Mouse (Mus musculus): Measurements from ENCODE around the gene Cfap65. TPM values are rescaled to one million over a fixed set of nuclear protein-coding genes. Genes with fewer than 3 reads are reported as not detected.
A peak's percentile ranks its signal among the peaks of the same experiment; 100 is the strongest.

Cfap65 gene
- not detected for total RNA-seq (2021)

GRCm38 (mm10) chr1:74935402-74935801 lies at the start of gene Cfap65:
Cfap65 (minus strand) TSS chr1:74935599.
- DNase-seq = peak; percentile 27

- DNase-seq = no peak
These were observed 41.6 kb upstream of the Cfap65 start for GRCm38 (mm10) chr1:74977001-74977400.

DNA sequence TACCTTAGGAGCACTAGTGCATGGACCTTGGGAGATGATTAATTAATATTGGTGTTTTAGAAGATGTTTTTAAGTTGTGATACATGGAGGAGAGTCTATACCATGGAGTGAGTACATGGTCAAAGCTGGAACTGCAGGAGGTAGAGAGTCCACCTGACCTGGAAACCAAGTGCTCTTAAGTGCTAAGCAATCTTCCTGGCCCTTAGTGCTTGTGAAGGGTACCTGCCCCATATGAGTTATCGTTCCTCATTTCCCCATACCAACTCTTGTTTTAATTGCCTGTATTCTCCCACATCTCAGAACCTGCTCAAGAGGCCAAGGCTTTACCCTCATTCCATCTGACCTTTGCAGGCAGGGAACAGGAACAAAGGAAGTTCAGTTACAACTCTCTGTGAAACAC lies 40.5 kb upstream of the Cfap65 start:
- DNase-seq = no peak

- no peak for DNase-seq
These were observed 38.2 kb upstream of the Cfap65 start for GRCm38 (mm10) chr1:74973590-74973989.

GRCm38 (mm10) chr1:74971353-74972050 lies 36.1 kb upstream of the Cfap65 start:
- DNase-seq = no peak

DNA sequence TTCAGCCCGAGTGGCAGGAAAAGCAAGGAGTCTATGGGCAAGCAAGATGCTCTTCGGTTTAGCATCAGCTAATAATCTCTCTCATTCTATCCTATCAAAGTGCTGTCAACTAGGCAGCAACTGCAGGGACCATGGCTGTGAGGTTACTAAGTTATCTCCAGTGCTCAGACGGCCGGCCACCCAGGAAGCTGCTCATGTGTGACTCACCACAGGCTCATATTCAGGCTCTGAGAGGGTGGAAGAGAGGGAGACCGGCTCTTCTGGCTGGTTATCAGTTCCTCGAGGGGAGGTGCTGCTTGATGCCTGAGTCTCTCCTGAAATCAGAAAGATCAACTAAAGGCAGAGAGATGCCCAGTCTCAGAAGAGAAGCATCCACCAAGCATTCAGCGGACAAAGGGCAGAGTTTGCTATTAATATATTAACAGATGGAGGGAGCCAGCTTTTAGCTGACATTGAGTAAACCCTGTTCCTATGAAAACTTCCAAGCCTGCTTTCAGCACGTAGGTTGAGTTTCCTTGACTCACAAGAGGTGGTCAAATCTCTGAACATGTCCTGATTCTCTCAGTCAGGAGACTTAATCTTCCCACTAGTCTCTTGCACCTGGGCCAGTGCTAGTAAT lies 32.7 kb upstream of the Cfap65 start:
- no peak for DNase-seq

DNA sequence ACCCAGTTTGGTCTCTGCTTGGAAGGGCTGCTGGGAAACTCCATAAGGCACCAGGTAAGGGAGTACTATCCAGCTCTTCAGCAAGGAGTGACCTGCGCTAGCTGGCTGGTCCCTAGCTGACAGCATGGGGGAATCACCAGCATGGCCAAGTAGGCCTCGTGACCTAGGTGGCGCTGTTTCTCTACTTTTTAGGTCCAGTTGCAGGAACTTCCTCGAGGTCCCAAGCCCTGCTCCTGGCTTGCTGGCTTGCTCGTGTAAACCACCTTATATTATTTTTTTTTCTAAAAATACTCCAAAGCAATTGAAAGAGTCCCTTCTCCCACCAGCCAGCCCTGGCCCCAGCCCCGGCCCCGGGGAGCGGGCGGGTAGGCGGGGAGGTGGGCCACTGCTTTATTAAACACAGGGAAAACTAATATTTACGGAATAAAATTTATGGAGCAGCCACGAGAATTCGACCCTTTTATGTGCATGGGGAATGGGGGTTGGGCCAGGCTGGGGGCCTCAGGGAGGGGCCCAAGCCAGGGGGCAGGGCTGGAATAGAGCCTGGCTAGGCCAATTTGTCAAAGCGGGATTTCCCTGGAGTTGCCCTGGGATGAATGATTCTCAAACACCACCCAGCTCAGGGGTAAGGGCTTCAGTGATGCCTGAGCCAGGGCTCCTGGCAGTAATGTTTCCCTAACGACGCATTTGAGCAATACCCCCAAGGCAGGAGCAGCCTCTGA lies 29.3 kb upstream of the Cfap65 start:
- DNase-seq = peak; percentile 88

GRCm38 (mm10) chr1:74962853-74963227 lies 27.4 kb upstream of the Cfap65 start:
- no peak for DNase-seq

- no peak for DNase-seq
These were observed 26.9 kb upstream of the Cfap65 start for GRCm38 (mm10) chr1:74962126-74962852.

DNA sequence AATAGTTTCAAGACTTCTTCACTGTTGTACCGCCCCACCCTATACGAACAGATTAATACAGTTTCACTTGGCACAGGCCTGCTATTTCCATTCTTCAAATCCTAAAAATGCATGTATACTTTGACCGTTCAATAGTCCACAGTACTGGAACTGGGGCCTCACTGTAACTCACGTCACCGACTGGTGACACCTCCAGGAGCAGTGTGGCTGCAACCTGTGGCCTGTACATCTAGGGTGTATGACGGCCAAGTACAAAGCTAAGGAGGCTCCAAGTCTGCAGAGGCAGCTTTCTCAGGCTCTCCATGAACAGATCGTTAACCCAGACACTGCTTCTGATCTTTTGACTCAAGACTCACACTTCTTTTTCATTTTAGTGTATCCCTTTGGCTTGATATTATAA lies 26.3 kb upstream of the Cfap65 start:
- no peak for DNase-seq

GRCm38 (mm10) chr1:74960059-74960458 lies 24.7 kb upstream of the Cfap65 start:
- DNase-seq = no peak

DNA sequence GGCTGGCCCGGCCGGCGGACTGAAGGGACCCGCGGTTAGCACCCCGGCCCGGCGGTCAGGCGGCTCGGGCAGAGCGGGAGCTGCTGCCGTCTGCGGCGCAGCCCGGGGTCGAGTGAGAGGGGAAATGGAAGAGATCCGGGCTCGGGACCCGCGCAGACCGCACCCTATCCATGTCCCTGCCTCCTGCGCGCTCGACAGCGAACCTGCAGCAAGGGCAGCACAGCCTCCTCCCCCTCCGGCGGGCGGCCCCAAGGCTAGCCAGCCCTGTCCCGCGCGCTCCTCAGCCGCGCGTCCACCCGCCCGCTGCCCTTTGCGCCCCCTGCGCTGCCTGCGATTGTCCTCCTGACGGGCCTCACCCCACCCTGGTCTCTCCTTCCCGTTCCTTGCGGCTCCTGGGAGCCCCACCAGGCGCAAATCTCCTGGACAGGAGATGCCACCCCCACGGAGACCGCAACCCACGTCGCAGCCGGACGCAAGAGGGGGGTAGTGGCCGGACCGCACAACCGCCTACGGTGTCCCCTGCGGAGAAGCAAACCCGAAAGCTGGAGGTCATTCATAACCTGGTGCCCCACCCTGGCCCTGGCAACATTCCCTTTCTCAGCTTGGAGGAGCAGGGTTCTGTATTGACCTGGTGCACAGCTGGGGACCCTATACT lies 16.3 kb upstream of the Cfap65 start, which contains the start of gene Ihh:
Ihh (minus strand) TSS at position 117 of the 655 bp plus-strand sequence.
- no peak for DNase-seq

DNA sequence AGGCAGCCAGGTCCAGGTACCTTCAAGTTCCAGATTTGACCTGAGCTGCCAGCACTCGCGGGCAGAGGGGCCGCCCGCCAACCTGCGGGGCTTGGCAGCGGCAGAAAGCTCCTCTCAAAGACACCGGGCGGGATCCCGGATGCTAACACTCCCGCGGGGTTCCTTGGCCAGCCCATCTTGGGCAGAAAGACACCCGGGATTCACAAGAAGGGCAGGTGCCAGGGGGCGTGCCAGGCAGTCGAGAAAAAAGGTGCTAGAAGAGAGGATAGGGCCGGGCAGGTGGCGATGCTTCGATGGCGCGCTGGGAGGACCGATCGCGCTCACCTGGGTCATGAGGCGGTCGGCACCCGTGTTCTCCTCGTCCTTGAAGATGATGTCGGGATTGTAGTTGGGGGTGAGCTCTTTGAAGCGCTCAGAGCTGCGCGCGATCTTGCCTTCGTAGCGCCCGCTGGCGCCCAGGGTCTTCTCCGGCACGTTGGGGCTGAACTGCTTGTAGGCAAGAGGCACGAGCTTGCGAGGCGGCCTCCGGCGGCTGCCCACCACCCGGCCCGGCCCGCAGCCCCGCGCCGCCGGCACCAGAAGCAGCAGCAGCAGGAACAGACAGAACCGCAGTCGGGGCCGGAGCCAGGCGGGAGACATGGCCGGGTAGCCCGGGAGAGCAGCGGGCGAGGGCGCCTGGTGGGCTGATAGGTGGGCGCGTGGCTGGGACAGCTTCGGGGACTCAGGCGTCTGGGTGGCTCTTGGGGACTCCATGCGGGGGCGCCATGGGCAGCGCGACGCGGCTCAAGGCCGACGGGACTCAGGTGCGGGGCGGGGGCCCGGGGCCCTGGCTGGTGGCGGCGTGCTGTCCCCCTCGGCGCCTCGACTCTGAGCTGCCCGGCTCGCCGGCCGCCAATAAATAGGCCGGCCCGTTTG lies 15.4 kb upstream of the Cfap65 start:
- no peak for DNase-seq

- DNase-seq = no peak
These were observed 14.7 kb upstream of the Cfap65 start for GRCm38 (mm10) chr1:74950066-74950465.

- peak; percentile 51 for DNase-seq
These were observed 14.3 kb upstream of the Cfap65 start for GRCm38 (mm10) chr1:74949666-74950050.

DNA sequence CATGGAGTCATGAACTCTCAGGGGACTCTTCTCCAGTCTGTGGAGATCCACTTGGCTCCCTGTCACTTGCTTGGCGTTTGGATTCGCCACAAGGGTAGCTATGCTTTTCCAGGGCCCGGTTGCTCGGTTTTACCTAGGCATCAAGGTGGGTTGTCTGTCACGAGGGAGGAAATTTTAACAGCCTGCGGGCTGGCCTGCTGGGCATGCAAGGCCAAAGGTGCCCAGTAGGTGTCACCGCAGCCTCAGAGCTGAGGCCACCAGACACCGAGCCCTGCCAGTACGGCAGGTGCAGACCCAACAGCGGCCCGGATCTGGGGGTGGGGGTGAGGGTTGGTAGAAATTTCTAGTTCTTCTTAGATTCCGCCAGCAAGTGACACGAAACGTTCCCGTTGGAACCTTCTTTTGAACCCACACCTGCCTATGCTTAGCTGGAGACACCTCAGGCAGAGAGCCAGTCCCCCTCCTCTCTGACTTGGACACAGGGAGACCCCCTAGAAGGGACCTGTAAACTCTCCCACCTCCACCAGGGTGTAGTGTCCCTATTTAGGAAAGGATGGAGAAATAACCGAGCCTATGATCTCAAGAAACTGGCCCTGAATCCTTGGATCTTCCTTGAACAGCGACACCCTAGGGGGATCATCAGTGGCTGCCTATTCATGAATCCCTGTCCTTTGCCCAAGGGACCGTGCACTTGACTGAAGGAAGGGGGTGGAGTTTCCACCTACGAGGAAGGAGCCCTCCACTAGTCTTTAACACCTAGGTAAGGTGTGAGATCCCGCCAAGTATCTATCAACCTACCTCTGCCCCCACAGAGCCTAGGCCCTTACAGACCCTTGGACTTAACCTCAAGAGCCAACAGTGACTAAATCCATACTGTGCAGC lies 13.6 kb upstream of the Cfap65 start:
- peak; percentile 78 for DNase-seq

DNA sequence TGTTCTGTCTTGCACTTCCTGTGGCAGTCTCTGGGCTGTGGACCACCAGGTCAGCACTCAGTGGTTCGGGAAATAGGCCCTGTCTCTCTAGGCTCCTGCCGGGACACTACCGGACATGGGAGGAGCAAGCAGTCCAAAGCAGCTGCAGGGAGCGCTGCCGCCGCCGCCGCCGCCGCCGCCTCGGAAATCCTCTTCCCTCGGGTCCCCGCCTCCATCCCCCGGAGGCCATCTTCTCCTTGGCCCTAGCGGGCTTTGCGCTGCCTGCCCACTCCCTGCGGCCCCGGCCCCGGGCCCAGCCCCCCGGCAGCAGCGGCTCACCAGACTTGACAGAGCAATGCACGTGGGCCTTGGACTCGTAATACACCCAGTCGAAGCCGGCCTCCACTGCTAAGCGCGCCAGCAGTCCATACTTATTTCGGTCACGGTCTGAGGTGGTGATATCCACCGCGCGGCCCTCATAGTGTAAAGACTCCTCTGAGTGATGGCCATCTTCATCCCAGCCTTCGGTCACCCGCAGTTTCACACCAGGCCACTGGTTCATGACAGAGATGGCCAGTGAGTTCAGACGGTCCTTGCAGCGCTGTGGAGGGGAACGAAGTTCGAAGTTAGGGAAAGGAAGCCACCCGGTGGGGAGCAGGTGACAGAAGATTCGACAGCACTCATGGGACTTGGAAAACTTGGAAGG lies 12.7 kb upstream of the Cfap65 start:
- peak; percentile 38 for DNase-seq

GRCm38 (mm10) chr1:74941651-74942360 lies 6.4 kb upstream of the Cfap65 start:
- DNase-seq = no peak

DNA sequence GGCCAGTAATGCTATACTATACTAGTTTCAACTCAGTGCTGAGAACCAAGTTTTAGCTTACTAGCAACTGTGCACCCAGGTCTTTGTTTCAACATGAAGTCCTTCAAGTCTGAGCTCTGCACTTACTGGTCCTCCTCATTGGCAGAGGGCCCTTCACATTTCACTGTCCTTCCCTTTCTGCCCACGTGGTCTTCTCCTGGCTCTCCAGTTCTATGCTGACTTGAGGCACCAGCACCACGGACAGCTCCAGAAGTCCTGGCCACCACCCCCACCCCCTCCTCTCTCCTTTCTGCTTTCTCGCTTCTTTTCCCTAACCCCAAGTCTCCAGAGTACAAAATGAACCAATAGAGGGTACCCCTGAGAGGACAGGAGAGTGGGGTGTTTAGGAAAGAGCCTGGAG lies 4.4 kb upstream of the Cfap65 start:
- DNase-seq = peak; percentile 26

Data from heart, postnatal 4 days (tissue).